Mouse (Mus musculus): Measurements from ENCODE around the gene Chrnb1.

GRCm38 (mm10) chr11:69778258-69778982 is 17.3 kb downstream of the Chrnb1 start:
- no peak for TF ChIP-seq CTCF (conservative IDR thresholded peaks at IDR 0.05; ENCODE audit: insufficient read depth, insufficient read length, low read depth, low read length)
- TF ChIP-seq POLR2A (IDR thresholded peaks at IDR 0.05; ENCODE audit: low read depth, low read length) = no peak
